Mouse (Mus musculus): ENCODE results near the gene Gm15737. TPM values are rescaled to one million over a fixed set of nuclear protein-coding genes. Genes with fewer than 3 reads are reported as not detected.

Gene Gm15737
- polyA plus RNA-seq, 1 experiment from 2014 or later = not detected

- Histone ChIP-seq H3K4me2 (no peak overlapping the region), H3K4me1 (no peaks in the 10 kb centered on the region), H3K4me3 (replicated peaks) (no peak overlapping the region), H3K36me3 (replicated peaks) (no peaks in the 10 kb centered on the region), H3K9me3 (no peaks in the 10 kb centered on the region), H3K27ac (no peak overlapping the region), H3K27me3 (0 out of 2 replicates have a peak, but pooled peaks cover 5% of the 10 kb centered on the region), H3K9ac (no peak overlapping the region)
- 89% methylated on average over 4 of the region's 4 CpGs for WGBS
- ATAC-seq (ENCODE audit: low FRiP score) = no peak
Observed at GRCm38 (mm10) chr6:92877236-92877635, 8.1 kb downstream of the Gm15737 start.

GRCm38 (mm10) chr6:92878771-92879170, 9.6 kb downstream of the Gm15737 start:
- 0 out of 2 replicates have a peak, but pooled peaks cover 6% of the 10 kb centered on the region for H3K27me3 ChIP-seq
- no peak overlapping the region for H3K9ac ChIP-seq
- H3K36me3 ChIP-seq (replicated peaks) = no peaks in the 10 kb centered on the region
- H3K4me3 ChIP-seq (replicated peaks) = no peak overlapping the region
- WGBS = 93% methylated on average over 5 of the region's 5 CpGs
- no peak overlapping the region for H3K27ac ChIP-seq
- H3K9me3 ChIP-seq = no peaks in the 10 kb centered on the region
- H3K4me1 ChIP-seq = peaks cover 12% of the 10 kb centered on the region
- no peak overlapping the region for H3K4me2 ChIP-seq
- ATAC-seq (ENCODE audit: low FRiP score) = no peak

- WGBS = 86% methylated on average over 14 of the region's 14 CpGs
- H3K9ac ChIP-seq = no peak overlapping the region
Observed at GRCm38 (mm10) chr6:92879700-92880265, 10.6 kb downstream of the Gm15737 start.

GRCm38 (mm10) chr6:92882446-92882845, 13.3 kb downstream of the Gm15737 start:
- ATAC-seq (ENCODE audit: low FRiP score) = no peak
- no peak overlapping the region for H3K4me2 ChIP-seq
- H3K4me1 ChIP-seq = peaks cover 12% of the 10 kb centered on the region
- 0 out of 2 replicates have a peak, but pooled peaks cover 6% of the 10 kb centered on the region for H3K27me3 ChIP-seq
- H3K36me3 ChIP-seq (replicated peaks) = no peaks in the 10 kb centered on the region
- H3K4me3 ChIP-seq (replicated peaks) = no peak overlapping the region
- no peaks in the 10 kb centered on the region for H3K9me3 ChIP-seq
- no peak overlapping the region for H3K27ac ChIP-seq
- H3K9ac ChIP-seq = no peak overlapping the region
- WGBS = 71% methylated on average over 5 of the region's 5 CpGs

More at GRCm38 (mm10) chr6:92879700-92880265, 10.6 kb downstream of the Gm15737 start:
- Histone ChIP-seq H3K36me3 (replicated peaks) (no peaks in the 10 kb centered on the region), H3K4me2 (no peak overlapping the region), H3K4me1 (peaks cover 12% of the 10 kb centered on the region), H3K9me3 (no peaks in the 10 kb centered on the region), H3K27me3 (0 out of 2 replicates have a peak, but pooled peaks cover 6% of the 10 kb centered on the region), H3K4me3 (replicated peaks) (no peak overlapping the region), H3K27ac (no peak overlapping the region)
- no peak for ATAC-seq (ENCODE audit: low FRiP score)

- Histone ChIP-seq H3K4me2 (no peak overlapping the region), H3K36me3 (replicated peaks) (no peaks in the 10 kb centered on the region), H3K4me1 (peaks cover 12% of the 10 kb centered on the region), H3K9me3 (no peaks in the 10 kb centered on the region), H3K9ac (no peak overlapping the region), H3K27me3 (0 out of 2 replicates have a peak, but pooled peaks cover 6% of the 10 kb centered on the region), H3K4me3 (replicated peaks) (no peak overlapping the region), H3K27ac (no peak overlapping the region)
- 12% methylated on average over 9 of the region's 9 CpGs for WGBS
- no peak for ATAC-seq (ENCODE audit: low FRiP score)
Observed at GRCm38 (mm10) chr6:92883131-92883900, 14.2 kb downstream of the Gm15737 start.

- Histone ChIP-seq H3K4me3 (replicated peaks) (no peak overlapping the region), H3K4me1 (no peaks in the 10 kb centered on the region), H3K9me3 (no peaks in the 10 kb centered on the region), H3K9ac (no peak overlapping the region), H3K36me3 (replicated peaks) (no peaks in the 10 kb centered on the region), H3K27ac (no peak overlapping the region), H3K4me2 (no peak overlapping the region), H3K27me3 (no peaks in the 10 kb centered on the region)
- no peak for ATAC-seq (ENCODE audit: low FRiP score)
- 86% methylated on average over 1 of the region's 1 CpGs for WGBS
Observed at GRCm38 (mm10) chr6:92891535-92891934, 22.4 kb downstream of the Gm15737 start.

GRCm38 (mm10) chr6:92904037-92904436, 34.9 kb downstream of the Gm15737 start:
- H3K36me3 ChIP-seq (replicated peaks) = no peaks in the 10 kb centered on the region
- H3K27me3 ChIP-seq = no peaks in the 10 kb centered on the region
- 78% methylated on average over 1 of the region's 1 CpGs for WGBS

GRCm38 (mm10) chr6:92904491-92904890, 35.3 kb downstream of the Gm15737 start:
- Histone ChIP-seq H3K36me3 (replicated peaks) (no peaks in the 10 kb centered on the region), H3K9ac (no peak overlapping the region), H3K27ac (no peak overlapping the region), H3K9me3 (no peaks in the 10 kb centered on the region), H3K27me3 (no peaks in the 10 kb centered on the region), H3K4me3 (replicated peaks) (no peak overlapping the region), H3K4me1 (no peaks in the 10 kb centered on the region), H3K4me2 (no peak overlapping the region)
- WGBS = 68% methylated on average over 2 of the region's 2 CpGs
- ATAC-seq (ENCODE audit: low FRiP score) = no peak

More at GRCm38 (mm10) chr6:92904037-92904436, 34.9 kb downstream of the Gm15737 start:
- Histone ChIP-seq H3K4me2 (no peak overlapping the region), H3K9ac (no peak overlapping the region), H3K27ac (no peak overlapping the region), H3K4me1 (no peaks in the 10 kb centered on the region), H3K9me3 (no peaks in the 10 kb centered on the region), H3K4me3 (replicated peaks) (no peak overlapping the region)
- ATAC-seq (ENCODE audit: low FRiP score) = no peak

GRCm38 (mm10) chr6:92905922-92906321, 36.8 kb downstream of the Gm15737 start:
- H3K9ac ChIP-seq = no peak overlapping the region
- 36% methylated on average over 5 of the region's 5 CpGs for WGBS

GRCm38 (mm10) chr6:92909361-92909760, 40.2 kb downstream of the Gm15737 start:
- Histone ChIP-seq H3K4me3 (replicated peaks) (no peak overlapping the region), H3K27ac (no peak overlapping the region), H3K4me2 (no peak overlapping the region), H3K9me3 (no peaks in the 10 kb centered on the region), H3K4me1 (no peaks in the 10 kb centered on the region), H3K36me3 (replicated peaks) (no peaks in the 10 kb centered on the region), H3K27me3 (no peaks in the 10 kb centered on the region), H3K9ac (no peak overlapping the region)
- WGBS = 78% methylated on average over 8 of the region's 8 CpGs
- no peak for ATAC-seq (ENCODE audit: low FRiP score)

More at GRCm38 (mm10) chr6:92905922-92906321, 36.8 kb downstream of the Gm15737 start:
- H3K27ac ChIP-seq = no peak overlapping the region
- H3K4me2 ChIP-seq = no peak overlapping the region
- H3K36me3 ChIP-seq (replicated peaks) = no peaks in the 10 kb centered on the region
- no peak for ATAC-seq (ENCODE audit: low FRiP score)
- no peaks in the 10 kb centered on the region for H3K4me1 ChIP-seq
- no peaks in the 10 kb centered on the region for H3K27me3 ChIP-seq
- no peaks in the 10 kb centered on the region for H3K9me3 ChIP-seq
- no peak overlapping the region for H3K4me3 ChIP-seq (replicated peaks)

- Histone ChIP-seq H3K4me1 (no peaks in the 10 kb centered on the region), H3K9me3 (no peaks in the 10 kb centered on the region), H3K36me3 (replicated peaks) (no peaks in the 10 kb centered on the region), H3K27ac (no peak overlapping the region), H3K9ac (no peak overlapping the region), H3K27me3 (no peaks in the 10 kb centered on the region), H3K4me2 (no peak overlapping the region), H3K4me3 (replicated peaks) (no peak overlapping the region)
- WGBS = 89% methylated on average over 3 of the region's 3 CpGs
- no peak for ATAC-seq (ENCODE audit: low FRiP score)
Observed at GRCm38 (mm10) chr6:92910611-92911010, 41.5 kb downstream of the Gm15737 start.

GRCm38 (mm10) chr6:92920938-92921689, 52.0 kb downstream of the Gm15737 start:
- no peaks in the 10 kb centered on the region for H3K36me3 ChIP-seq (replicated peaks)
- H3K27ac ChIP-seq = no peak overlapping the region
- H3K9ac ChIP-seq = no peak overlapping the region
- H3K4me3 ChIP-seq (replicated peaks) = no peak overlapping the region
- WGBS = 69% methylated on average over 10 of the region's 10 CpGs
- no peaks in the 10 kb centered on the region for H3K27me3 ChIP-seq
- H3K4me2 ChIP-seq = no peak overlapping the region
- no peak for ATAC-seq (ENCODE audit: low FRiP score)
- no peaks in the 10 kb centered on the region for H3K9me3 ChIP-seq
- H3K4me1 ChIP-seq = no peaks in the 10 kb centered on the region

All from forebrain, embryonic 12.5 days (tissue).